Mouse (Mus musculus): ENCODE results near the gene Tigd3.

DNA sequence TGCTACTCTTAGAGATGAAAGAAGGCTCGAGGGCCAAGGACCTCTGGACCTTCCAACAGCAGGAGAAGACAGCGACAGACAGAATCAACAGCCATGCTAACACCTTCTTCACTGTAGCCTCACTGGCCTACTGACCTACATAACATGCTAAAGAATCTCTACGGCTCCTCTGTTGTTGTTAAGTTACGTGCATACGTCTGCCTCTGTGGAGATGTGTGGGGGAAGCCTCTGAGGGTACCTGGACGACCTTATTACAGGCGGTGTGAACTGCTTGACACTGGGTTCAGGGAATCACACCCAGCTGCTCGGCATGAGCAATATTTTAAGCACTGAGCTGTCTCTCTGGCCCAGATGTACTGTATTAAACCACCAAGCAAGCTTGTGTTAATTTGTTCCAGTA lies 33.6 kb upstream of the Tigd3 start:
- TF ChIP-seq CTCF (IDR thresholded peaks at IDR 0.05; ENCODE audit: control insufficient read depth, insufficient read depth, insufficient read length) (no peak), CEBPB (IDR thresholded peaks at IDR 0.05; ENCODE audit: low read depth) (no peak), USF1 (IDR thresholded peaks at IDR 0.05; ENCODE audit: low read depth) (no peak), MYOG (IDR thresholded peaks at IDR 0.05; ENCODE audit: control insufficient read depth, extremely low read depth, insufficient read length) (no peak)

Measured in C2C12 (cell line).